Mouse (Mus musculus) kidney, adult 2 months (tissue): Measurements from ENCODE around the gene Slc25a13. TPM values are rescaled to one million over a fixed set of nuclear protein-coding genes. Genes with fewer than 3 reads are reported as not detected.

Experiments used
- DNase-seq: peaks from one replicate; pipeline ENCODE4 v3.0.0; 2021
- H3K27ac ChIP-seq: fragments of 200-500 bp; 2 replicates; pipeline ENCODE4 v1.5.1; 2012; ENCODE audit warnings: low read depth, low read length, control low read depth, inconsistent platforms; ENCODE audit not compliant: insufficient read depth
- H3K27me3 ChIP-seq: fragments of 200-500 bp; replicated peaks from 2 replicates; pipeline ENCODE4 v1.6.1; 2012; ENCODE audit warnings: mild to moderate bottlenecking, moderate library complexity, low read length, inconsistent platforms; ENCODE audit not compliant: control insufficient read depth, insufficient read depth
- H3K36me3 ChIP-seq: fragments of 200-500 bp; 2 replicates; pipeline ENCODE4 v1.6.1; 2012; ENCODE audit warnings: mild to moderate bottlenecking, moderate library complexity, low read length, inconsistent platforms; ENCODE audit not compliant: control insufficient read depth, insufficient read depth
- H3K4me1 ChIP-seq: fragments of 200-500 bp; 2 replicates; pipeline ENCODE4 v1.6.1; 2011; ENCODE audit warnings: low read length; ENCODE audit not compliant: control insufficient read depth, insufficient read depth
- H3K4me3 ChIP-seq: fragments of 200-500 bp; 2 replicates; pipeline ENCODE4 v1.5.1; 2011; ENCODE audit warnings: mild to moderate bottlenecking, low read depth, low read length, control low read depth; ENCODE audit not compliant: insufficient read depth
- CTCF ChIP-seq: fragments of 200-500 bp; conservative IDR thresholded peaks from 2 replicates; pipeline ENCODE4 v1.5.1; 2011; ENCODE audit warnings: low read depth, mild to moderate bottlenecking, control low read depth, low read length, moderate library complexity, mixed read lengths; ENCODE audit not compliant: insufficient read depth, insufficient read length
- POLR2A ChIP-seq: fragments of 200-500 bp; IDR thresholded peaks from one replicate; pipeline ENCODE4 v1.6.1; 2011; ENCODE audit warnings: low read depth, low read length, control low read depth
- WGBS: fragments of 180-500 bp; shearing (Covaris S2); methylation state at CpG from one replicate; pipeline ENCODE4 v1.1.7; 2018; 5-methylcytosine and 5-hydroxymethylcytosine counted together
- polyA plus RNA-seq: library from polyadenylated mRNA; depleted of rRNA; stranded (reverse); fragments of >200 nt; gene quantifications from 2 replicates; pipeline ENCODE4 v1.2.3, GENCODE M21; 2012

The Slc25a13 gene
- polyA plus RNA-seq, 1 experiment = 37.8 TPM

- Histone ChIP-seq H3K4me3 (no peak overlapping the region), H3K27me3 (no peaks in the 10 kb centered on the region), H3K36me3 (no peaks in the 10 kb centered on the region), H3K4me1 (peaks cover 42% of the 10 kb centered on the region; the same call in 1 of the 2 replicates), H3K27ac (no peak overlapping the region; the same call in 1 of the 2 replicates)
- TF ChIP-seq POLR2A (no peak), CTCF (no peak)
- DNase-seq = no peak
- 63% methylated on average over 8 of the region's 8 CpGs for WGBS
These were observed 4.3 kb downstream of the Slc25a13 start for GRCm38 (mm10) chr6:6212360-6213310.

GRCm38 (mm10) chr6:6211958-6212357, 5.0 kb downstream of the Slc25a13 start:
- Histone ChIP-seq H3K4me1 (peaks cover 42% of the 10 kb centered on the region; the same call in 1 of the 2 replicates), H3K36me3 (no peaks in the 10 kb centered on the region), H3K27me3 (no peaks in the 10 kb centered on the region), H3K4me3 (no peak overlapping the region), H3K27ac (no peak overlapping the region)
- no peak for DNase-seq
- TF ChIP-seq POLR2A (no peak), CTCF (no peak)
- WGBS = 73% methylated on average over 3 of the region's 3 CpGs

GRCm38 (mm10) chr6:6210637-6211036, 6.3 kb downstream of the Slc25a13 start:
- Histone ChIP-seq H3K4me3 (no peak overlapping the region), H3K36me3 (no peaks in the 10 kb centered on the region), H3K27ac (no peak overlapping the region), H3K4me1 (peaks cover 42% of the 10 kb centered on the region; the same call in 1 of the 2 replicates), H3K27me3 (no peaks in the 10 kb centered on the region)
- DNase-seq = no peak
- 77% methylated on average over 7 of the region's 7 CpGs for WGBS
- TF ChIP-seq CTCF (no peak), POLR2A (no peak)

- H3K36me3 ChIP-seq = no peaks in the 10 kb centered on the region
- peaks cover 48% of the 10 kb centered on the region; the same call in 1 of the 2 replicates for H3K4me1 ChIP-seq
- no peaks in the 10 kb centered on the region for H3K27me3 ChIP-seq
- peak overlapping the region; percentile 9 for H3K27ac ChIP-seq
- WGBS = 46% methylated on average over 4 of the region's 4 CpGs
- no peak for DNase-seq
- H3K4me3 ChIP-seq = no peak overlapping the region
- TF ChIP-seq POLR2A = no peak
- TF ChIP-seq CTCF = no peak
These were observed 8.5 kb downstream of the Slc25a13 start for GRCm38 (mm10) chr6:6208351-6209059.

GRCm38 (mm10) chr6:6207836-6208235, 9.1 kb downstream of the Slc25a13 start:
- Histone ChIP-seq H3K27me3 (no peaks in the 10 kb centered on the region), H3K27ac (peak overlapping the region; percentile 9; the same call in 1 of the 2 replicates), H3K4me1 (peaks cover 51% of the 10 kb centered on the region; the same call in 1 of the 2 replicates), H3K36me3 (no peaks in the 10 kb centered on the region), H3K4me3 (no peak overlapping the region)
- 66% methylated on average over 3 of the region's 3 CpGs for WGBS
- DNase-seq = no peak
- TF ChIP-seq POLR2A (no peak), CTCF (no peak)

GRCm38 (mm10) chr6:6207395-6207794, 9.6 kb downstream of the Slc25a13 start:
- no peak for DNase-seq
- no peak for TF ChIP-seq POLR2A
- Histone ChIP-seq H3K27me3 (no peaks in the 10 kb centered on the region), H3K27ac (peak overlapping the region; percentile 9), H3K4me3 (no peak overlapping the region), H3K4me1 (peaks cover 52% of the 10 kb centered on the region; the same call in 1 of the 2 replicates), H3K36me3 (no peaks in the 10 kb centered on the region)
- WGBS = 36% methylated on average over 1 of the region's 1 CpGs

GRCm38 (mm10) chr6:6205599-6206165, 11.3 kb downstream of the Slc25a13 start:
- peak; percentile 69 for DNase-seq
- WGBS = 77% methylated on average over 3 of the region's 3 CpGs
- TF ChIP-seq POLR2A = no peak
- no peak for TF ChIP-seq CTCF
- Histone ChIP-seq H3K36me3 (no peaks in the 10 kb centered on the region), H3K4me1 (peaks cover 45% of the 10 kb centered on the region; the same call in 1 of the 2 replicates), H3K27me3 (no peaks in the 10 kb centered on the region), H3K27ac (peak overlapping the region; percentile 92), H3K4me3 (no peak overlapping the region)
